Mouse (Mus musculus): Measurements from ENCODE around the gene Hint2.

DNA sequence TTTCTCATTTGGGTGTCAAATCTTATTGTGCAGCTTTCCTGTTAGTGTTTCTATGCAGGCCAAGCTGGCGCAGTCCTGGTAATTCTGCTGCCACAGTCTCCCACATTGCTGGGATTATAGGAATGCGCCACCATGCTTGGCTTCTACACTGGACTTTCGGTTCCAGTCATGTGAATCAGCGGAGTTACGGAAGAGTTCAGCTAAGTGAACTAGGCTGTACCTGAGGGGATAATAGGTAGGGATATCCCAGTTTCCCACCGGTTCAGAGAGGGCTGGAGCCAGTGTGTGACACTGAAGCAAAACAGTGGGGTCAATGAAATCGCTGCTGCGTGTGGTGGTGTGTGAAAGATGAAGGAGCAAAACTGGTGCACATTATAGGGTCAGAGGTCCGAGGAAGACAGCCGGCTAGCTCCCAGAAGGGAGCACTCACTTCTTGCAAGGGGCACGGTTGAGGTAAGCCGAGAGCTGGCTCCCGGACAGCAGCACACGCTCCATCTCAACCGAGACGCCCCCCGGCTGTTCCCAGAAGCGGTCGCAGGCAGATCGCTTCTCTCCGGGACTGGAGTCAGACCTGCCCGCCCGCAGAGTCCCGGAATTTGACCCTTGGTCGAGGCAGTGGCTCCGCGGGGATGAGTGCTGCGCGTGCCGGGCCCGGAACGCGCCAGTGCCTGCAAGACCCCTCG is 469 bp downstream of the Hint2 start:
- TF ChIP-seq CTCF (IDR thresholded peaks at IDR 0.05; ENCODE audit: low read depth) = no peak
- TF ChIP-seq EP300 (optimal IDR thresholded peaks at IDR 0.05) = no peak

Data from stomach, postnatal 0 days (tissue).